Mouse (Mus musculus) embryo, embryonic 10 days (tissue): Measurements from ENCODE around the gene Tiam1.
A peak's percentile ranks its signal among the peaks of the same experiment; 100 is the strongest.
"Not testable (repeated sequence)": the region's sequence is repeated elsewhere in the genome, so short reads cannot be mapped to it uniquely, and the experiment has no call there.

Source experiments
- DNase-seq: peaks from one replicate; pipeline ENCODE4 v3.0.0-alpha.2; 2015; ENCODE audit warnings: low spot score

Gene Tiam1

GRCm38 (mm10) chr16:90109500-90109899 is 34.1 kb downstream of the Tiam1 start:
- no peak for DNase-seq

DNA sequence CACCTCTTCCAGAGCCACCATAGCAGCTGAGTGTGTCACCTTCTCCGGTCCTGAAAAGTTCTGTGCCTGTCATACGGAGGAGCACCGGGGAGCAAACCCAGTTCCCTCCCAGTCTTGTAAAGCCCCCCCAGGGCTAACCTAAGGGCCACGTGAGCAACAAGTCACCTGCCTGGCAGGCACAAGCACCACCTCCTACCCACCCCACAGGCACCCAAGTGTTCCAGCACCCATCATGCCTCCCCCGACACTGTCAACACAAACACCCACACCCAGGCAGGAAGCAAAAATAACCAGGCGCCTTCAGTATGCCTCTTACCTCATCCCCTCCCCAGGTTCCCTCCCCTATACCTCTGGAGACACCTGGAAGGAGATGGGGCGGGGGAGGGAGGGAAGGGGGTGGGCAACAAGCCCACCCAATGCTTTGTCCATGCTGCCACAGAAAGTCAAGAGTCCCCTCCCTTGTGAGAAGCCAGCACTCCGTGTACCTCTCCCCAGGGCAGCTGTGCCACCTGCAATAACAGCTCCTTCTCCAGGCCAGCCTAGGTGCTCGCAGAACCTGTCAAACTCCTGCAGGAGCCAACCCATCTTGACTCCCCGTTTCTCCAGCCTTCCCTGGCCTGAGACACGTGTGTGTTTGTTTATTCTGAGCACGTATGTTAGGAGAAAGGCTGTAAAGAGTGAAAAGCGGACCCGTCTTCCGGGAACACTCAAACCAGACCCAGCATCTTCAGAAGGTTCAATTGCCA is 38.7 kb downstream of the Tiam1 start:
- no peak for DNase-seq

DNA sequence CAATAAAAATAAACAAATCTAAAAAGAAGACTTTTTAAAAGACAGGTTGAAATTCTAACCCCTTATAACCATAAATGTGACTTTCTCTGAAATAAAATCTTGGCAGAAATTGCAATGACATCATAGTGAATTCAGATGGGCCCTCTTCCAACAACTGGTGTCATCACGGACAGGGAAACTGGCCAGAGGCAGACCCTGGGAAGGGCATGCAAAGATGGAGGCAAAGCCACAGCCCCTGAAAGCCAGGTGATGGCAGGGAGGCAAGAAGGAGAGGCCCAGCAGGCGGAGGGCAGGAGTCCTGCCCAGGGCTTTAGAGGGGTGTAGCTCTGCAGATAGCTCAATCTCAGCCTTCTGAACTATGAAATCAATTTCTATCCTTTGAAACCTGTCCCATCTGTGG is 39.8 kb downstream of the Tiam1 start:
- DNase-seq = no peak

GRCm38 (mm10) chr16:90102596-90102995 is 41.0 kb downstream of the Tiam1 start:
- DNase-seq = no peak

GRCm38 (mm10) chr16:90098191-90098605 is 45.4 kb downstream of the Tiam1 start:
- DNase-seq = no peak

GRCm38 (mm10) chr16:90097769-90098168 is 45.8 kb downstream of the Tiam1 start:
- DNase-seq = no peak

DNA sequence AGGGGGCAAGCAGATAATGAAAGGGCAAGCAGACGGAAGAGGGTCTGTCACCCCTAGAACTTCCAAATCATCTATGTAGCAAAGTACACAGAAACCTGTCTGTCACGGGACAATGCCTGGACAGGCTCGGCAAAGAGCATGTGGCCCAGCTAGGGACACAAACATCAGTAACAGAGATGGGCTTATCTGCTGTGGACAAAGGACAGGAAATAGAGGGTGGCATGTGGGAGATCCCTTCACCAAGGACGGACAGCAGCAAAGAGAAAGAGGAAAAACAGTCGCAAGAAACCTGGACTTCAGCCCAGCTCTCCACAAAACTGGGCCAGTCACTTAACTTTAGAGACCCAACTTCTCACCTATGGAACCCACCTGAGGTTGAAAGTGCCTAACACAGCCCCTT is 47.6 kb downstream of the Tiam1 start:
- no peak for DNase-seq

DNA sequence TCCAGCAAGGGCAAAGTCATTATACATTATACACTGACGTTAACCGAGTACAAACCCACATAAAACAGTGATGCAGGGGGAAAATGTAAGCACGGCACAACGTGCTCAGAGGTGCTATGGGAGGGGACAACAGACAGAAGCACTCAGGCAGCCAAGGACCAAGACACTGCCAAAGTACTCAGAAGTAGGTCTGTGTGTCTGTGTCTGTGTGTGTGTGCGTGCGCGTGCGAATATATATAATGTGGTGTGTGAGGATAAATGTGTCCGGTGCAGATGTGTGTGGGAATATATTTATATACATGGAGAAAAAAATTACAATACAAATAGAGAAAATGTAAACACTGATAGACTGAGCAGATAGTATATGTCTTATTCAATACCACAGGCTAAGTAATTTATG is 50.6 kb downstream of the Tiam1 start:
- no peak for DNase-seq

GRCm38 (mm10) chr16:90091906-90092305 is 51.7 kb downstream of the Tiam1 start:
- no peak for DNase-seq

GRCm38 (mm10) chr16:90091112-90091720 is 52.4 kb downstream of the Tiam1 start:
- DNase-seq = no peak

- DNase-seq = no peak
These were observed 53.2 kb downstream of the Tiam1 start for GRCm38 (mm10) chr16:90090368-90090767.

DNA sequence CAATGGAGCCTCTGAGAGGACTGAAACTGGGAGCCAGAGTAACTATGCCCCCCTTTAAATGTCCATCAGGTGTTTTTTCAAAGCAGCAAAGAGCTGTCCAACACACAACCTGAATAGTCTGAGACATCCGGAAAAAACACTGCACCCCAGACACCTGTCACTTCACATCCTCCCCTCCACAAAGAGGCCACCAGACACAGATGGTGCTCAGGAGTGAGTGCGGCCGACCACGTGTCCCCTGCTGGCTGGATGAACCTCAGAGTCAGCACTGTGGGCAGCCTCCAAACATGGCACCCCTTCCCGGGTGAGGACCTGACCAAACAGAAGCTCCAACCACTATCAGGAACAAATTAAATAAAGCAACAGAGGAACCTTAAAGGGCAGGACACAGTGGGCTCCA is 56.3 kb downstream of the Tiam1 start:
- DNase-seq = no peak

DNA sequence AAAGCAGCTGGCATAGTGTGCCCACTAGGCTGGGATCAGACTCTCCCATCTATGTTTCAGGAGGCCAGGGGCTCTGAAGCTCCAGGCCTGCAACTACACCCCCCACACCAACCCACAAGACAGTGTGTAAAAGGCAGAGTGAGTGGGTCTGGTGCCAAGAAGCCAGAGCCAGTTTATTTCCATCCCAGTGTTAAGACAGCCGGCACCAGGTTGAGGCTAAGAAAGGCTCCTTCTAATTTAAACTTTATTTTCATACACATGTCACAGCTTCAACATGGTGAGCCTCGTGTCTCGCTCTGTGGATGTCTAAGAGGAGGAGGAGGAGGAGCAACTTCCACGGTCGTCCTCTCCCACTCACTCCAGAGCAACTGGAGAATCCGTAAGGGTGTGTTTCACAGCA is 57.5 kb downstream of the Tiam1 start:
- DNase-seq = no peak

DNA sequence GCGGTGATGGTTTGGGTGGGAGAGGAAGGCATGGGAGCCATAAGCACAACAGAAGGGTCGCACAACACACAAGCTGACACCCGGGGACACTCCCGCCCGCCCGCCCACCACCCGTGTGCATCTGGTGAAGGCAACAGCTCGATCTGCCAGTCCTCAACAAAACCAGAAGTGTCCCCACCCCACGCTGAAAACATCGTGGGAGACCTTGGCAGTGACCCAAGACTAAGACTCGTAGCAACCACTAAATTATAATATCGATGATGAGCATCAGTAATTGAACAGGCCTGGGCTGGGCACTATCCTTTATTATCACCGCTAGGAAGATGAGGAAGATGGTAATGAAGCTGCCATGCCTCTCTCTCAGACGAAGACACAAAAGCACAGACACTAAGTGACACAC is 58.0 kb downstream of the Tiam1 start:
- DNase-seq = no peak

- DNase-seq = no peak
These were observed 62.4 kb downstream of the Tiam1 start for GRCm38 (mm10) chr16:90081125-90081524.

GRCm38 (mm10) chr16:90078806-90079381 is 64.7 kb downstream of the Tiam1 start:
- no peak for DNase-seq

- peak; percentile 69 for DNase-seq
These were observed 70.1 kb downstream of the Tiam1 start for GRCm38 (mm10) chr16:90073510-90073909.

DNA sequence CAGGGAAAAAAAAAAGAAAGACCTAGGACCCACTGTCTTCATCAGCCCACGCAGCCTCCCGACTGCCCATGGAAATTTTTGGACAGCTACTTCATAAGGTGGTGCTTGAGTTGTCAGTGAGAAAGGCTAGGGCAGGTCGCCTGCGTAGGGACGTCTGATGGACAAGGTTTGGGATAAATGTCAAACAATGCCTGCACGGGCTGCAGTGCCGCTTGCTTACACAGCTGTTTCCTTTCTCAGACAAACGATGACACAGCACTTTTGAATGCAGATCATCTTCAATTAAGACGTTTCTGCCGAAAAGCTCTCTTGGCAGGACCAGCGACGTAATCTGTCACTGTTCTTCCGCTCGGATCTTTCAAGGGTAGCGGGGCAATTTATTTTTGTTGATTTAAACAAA is 70.9 kb downstream of the Tiam1 start:
- peak; percentile 81 for DNase-seq

- not testable (repeated sequence) for DNase-seq
These were observed 72.4 kb downstream of the Tiam1 start for GRCm38 (mm10) chr16:90071125-90071524.

DNA sequence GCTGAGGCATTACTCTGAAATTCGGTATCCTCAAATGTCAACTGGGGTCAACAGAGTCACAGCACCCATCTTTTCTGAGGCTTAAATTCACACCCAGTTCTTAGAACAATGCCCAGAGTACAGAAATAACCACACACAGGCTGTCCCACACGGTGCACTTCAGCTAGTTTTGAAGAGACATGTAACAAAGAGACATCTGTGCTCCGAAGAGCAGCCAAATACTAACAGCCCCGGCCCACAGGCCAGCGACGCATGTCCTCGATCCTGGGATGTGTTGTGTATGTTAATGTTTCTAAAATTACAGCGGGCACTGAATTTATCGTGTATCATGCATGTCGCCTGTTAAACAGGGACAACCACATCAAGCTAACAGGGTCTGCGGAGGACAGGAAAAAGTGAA is 73.5 kb downstream of the Tiam1 start:
- DNase-seq = no peak

GRCm38 (mm10) chr16:90069197-90069596 is 74.4 kb downstream of the Tiam1 start:
- no peak for DNase-seq

- peak; percentile 68 for DNase-seq
These were observed 90.6 kb downstream of the Tiam1 start for GRCm38 (mm10) chr16:90052905-90053519.

DNA sequence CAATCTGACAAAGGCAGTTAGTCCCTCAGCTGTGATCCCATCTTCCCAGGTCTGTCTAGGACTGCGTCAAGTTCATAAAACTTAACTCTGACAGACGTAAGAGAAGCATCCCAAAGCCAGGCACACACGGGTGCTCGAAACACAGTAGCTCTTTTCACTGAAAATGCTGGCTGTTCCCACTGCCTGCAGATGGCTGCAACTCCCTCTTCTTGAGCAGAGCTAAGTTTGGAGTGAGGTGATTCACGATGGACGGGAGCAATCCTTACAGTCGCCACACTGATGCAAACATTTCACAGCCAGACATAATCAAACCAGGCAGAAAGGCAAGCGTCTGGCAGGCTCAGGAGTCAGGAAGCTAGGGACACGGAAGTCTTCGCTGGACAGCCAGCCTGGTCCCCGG is 91.2 kb downstream of the Tiam1 start:
- no peak for DNase-seq
